Mouse (Mus musculus): ENCODE measurements around the gene Tmem217.

GRCm38 (mm10) chr17:29548994-29549393 lies 3.2 kb downstream of the Tmem217 start:
- no peak for TF ChIP-seq CTCF (IDR thresholded peaks at IDR 0.05 in 2 of 3, conservative IDR thresholded peaks at IDR 0.05 in 1 of 3; ENCODE audit: control insufficient read depth in 1 of 3, insufficient read depth in 1 of 3, low read depth in 2 of 3, low read length in 3 of 3, poor library complexity in 1 of 3, severe bottlenecking in 1 of 3)
- TF ChIP-seq MYC (IDR thresholded peaks at IDR 0.05; ENCODE audit: low read depth, low read length): no peak
- peak; percentile 58; the same call in 1 of the 2 replicates for TF ChIP-seq TCF12 (IDR thresholded peaks at IDR 0.05; ENCODE audit: low read depth, low read length)
- TF ChIP-seq MEF2A (IDR thresholded peaks at IDR 0.05; ENCODE audit: extremely low read depth, insufficient replicate concordance, low read depth, low read length, poor library complexity, severe bottlenecking): no peak
- no peak for TF ChIP-seq ZC3H11A (IDR thresholded peaks at IDR 0.05; ENCODE audit: low read depth, low read length)
- peak; percentile 42; the same call in 1 of the 2 replicates for TF ChIP-seq RCOR1 (IDR thresholded peaks at IDR 0.05; ENCODE audit: low read depth, low read length)
- no peak for TF ChIP-seq POLR2AphosphoS2 (IDR thresholded peaks at IDR 0.05; ENCODE audit: low read length)
- TF ChIP-seq EP300 (IDR thresholded peaks at IDR 0.05; ENCODE audit: low read depth in 1 of 2, low read length in 2 of 2): peak; percentile 64 to 85
- TF ChIP-seq CHD2 (IDR thresholded peaks at IDR 0.05; ENCODE audit: low read length): no peak
- TF ChIP-seq GATA1 (IDR thresholded peaks at IDR 0.05; ENCODE audit: low read depth, low read length): peak; percentile 41; the same call in 1 of the 2 replicates
- no peak for TF ChIP-seq KAT2A (conservative IDR thresholded peaks at IDR 0.05; ENCODE audit: low read depth, low read length)
- no peak for TF ChIP-seq USF1 (IDR thresholded peaks at IDR 0.05; ENCODE audit: low read depth, low read length)
